Mouse (Mus musculus) MEL (cell line): ENCODE measurements at regions not wholly inside any gene's neighbourhood (a gene's known extent, or its start where the extent isn't known, plus 50 kb on each side); places are given as distances from the start of the nearest gene placed in this dataset.

Source experiments
- DNase-seq: peaks from one replicate; pipeline ENCODE4 v3.0.0; 2011; ENCODE audit warnings: low read depth, low spot score
- H3K27ac ChIP-seq: 2 replicates; pipeline ENCODE4 v1.5.1; 2012; ENCODE audit warnings: low read depth, mild to moderate bottlenecking, control low read depth, low read length, moderate library complexity; ENCODE audit not compliant: control insufficient read depth
- H3K27me3 ChIP-seq, 2 experiments: fragments of 150-350 bp in 1 of 2; sonication (generic) in 1 of 2; 2 replicates each; pipeline ENCODE4 v1.6.1; 2012; ENCODE audit warnings: low read length in 2 of 2, mild to moderate bottlenecking in 2 of 2, improper control_type of control experiment in 1 of 2, moderate library complexity in 1 of 2; ENCODE audit not compliant: insufficient read depth in 2 of 2, control insufficient read depth in 1 of 2
- H3K36me3 ChIP-seq, 2 experiments: 2 replicates each; pipeline ENCODE4 v1.6.1; 2012 to 2014; ENCODE audit warnings: low read length in 2 of 2, improper control_type of control experiment in 1 of 2, inconsistent platforms in 1 of 2, mild to moderate bottlenecking in 1 of 2; ENCODE audit not compliant: insufficient read depth in 2 of 2, control insufficient read depth in 1 of 2
- H3K4me1 ChIP-seq, 2 experiments: fragments of 150-350 bp in 1 of 2; sonication (generic) in 1 of 2; 2 replicates each; pipeline ENCODE4 v1.6.1; 2012; ENCODE audit warnings: low read length in 2 of 2, improper control_type of control experiment in 1 of 2, mild to moderate bottlenecking in 1 of 2; ENCODE audit not compliant: insufficient read depth in 2 of 2, control insufficient read depth in 1 of 2
- H3K4me3 ChIP-seq, 2 experiments: fragments of 150-350 bp in 1 of 2; sonication (generic) in 1 of 2; 2 replicates each; pipeline ENCODE4 v1.5.1; 2012; ENCODE audit warnings: low read depth in 2 of 2, low read length in 2 of 2, mild to moderate bottlenecking in 2 of 2, moderate library complexity in 2 of 2, control low read depth in 1 of 2, improper control_type of control experiment in 1 of 2; ENCODE audit not compliant: control insufficient read depth in 1 of 2, insufficient read depth in 1 of 2
- H3K79me2 ChIP-seq: 2 replicates; pipeline ENCODE4 v1.6.1; 2012; ENCODE audit warnings: mild to moderate bottlenecking, low read length, moderate library complexity; ENCODE audit not compliant: control insufficient read depth, poor library complexity, insufficient read depth
- H3K9ac ChIP-seq: 2 replicates; pipeline ENCODE4 v1.6.1; 2012; ENCODE audit warnings: low read depth, mild to moderate bottlenecking, control low read depth, low read length, moderate library complexity; ENCODE audit not compliant: control insufficient read depth, poor library complexity, severe bottlenecking
- H3K9me3 ChIP-seq: fragments of 150-350 bp; sonication (generic); replicated peaks from 2 replicates; pipeline ENCODE4 v1.6.1; 2012; ENCODE audit warnings: mild to moderate bottlenecking, low read length, improper control_type of control experiment, moderate library complexity; ENCODE audit not compliant: insufficient read depth
- BHLHE40 ChIP-seq: IDR thresholded peaks from 2 replicates; pipeline ENCODE4 v1.6.1; 2012; ENCODE audit warnings: low read depth, mild to moderate bottlenecking, inconsistent platforms, low read length, improper control_type of control experiment, borderline replicate concordance
- CHD1 ChIP-seq: IDR thresholded peaks from 2 replicates; pipeline ENCODE4 v1.6.1; 2012; ENCODE audit warnings: low read depth, mild to moderate bottlenecking, inconsistent platforms, low read length, improper control_type of control experiment
- CTCF ChIP-seq, 3 experiments: IDR thresholded peaks in 2 of 3; conservative IDR thresholded peaks in 1 of 3; 2 replicates each; pipeline ENCODE4 v1.5.1; 2011 to 2012; ENCODE audit warnings: low read length in 3 of 3, low read depth in 2 of 3, mild to moderate bottlenecking in 2 of 3, improper control_type of control experiment in 1 of 3, inconsistent platforms in 1 of 3, mixed read lengths in 1 of 3, moderate library complexity in 1 of 3; ENCODE audit not compliant: control insufficient read depth in 1 of 3, insufficient read depth in 1 of 3, poor library complexity in 1 of 3, severe bottlenecking in 1 of 3
- E2F4 ChIP-seq: IDR thresholded peaks from 2 replicates; pipeline ENCODE4 v1.6.1; 2011; ENCODE audit warnings: low read depth, low read length, improper control_type of control experiment, borderline replicate concordance
- GATA1 ChIP-seq: IDR thresholded peaks from 2 replicates; pipeline ENCODE4 v1.6.1; 2011; ENCODE audit warnings: low read depth, low read length, improper control_type of control experiment
- HCFC1 ChIP-seq: IDR thresholded peaks from 2 replicates; pipeline ENCODE4 v1.6.1; 2012; ENCODE audit warnings: low read depth, mild to moderate bottlenecking, inconsistent platforms, low read length, improper control_type of control experiment, moderate library complexity
- MAX ChIP-seq: IDR thresholded peaks from 2 replicates; pipeline ENCODE4 v1.6.1; 2011; ENCODE audit warnings: low read length, improper control_type of control experiment
- MAZ ChIP-seq: IDR thresholded peaks from 2 replicates; pipeline ENCODE4 v1.6.1; 2012; ENCODE audit warnings: low read depth, mild to moderate bottlenecking, inconsistent platforms, low read length, improper control_type of control experiment
- MEF2A ChIP-seq: IDR thresholded peaks from 2 replicates; pipeline ENCODE4 v1.6.1; 2014; ENCODE audit warnings: low read depth, mild to moderate bottlenecking, inconsistent platforms, low read length, improper control_type of control experiment; ENCODE audit not compliant: poor library complexity, insufficient replicate concordance, severe bottlenecking; ENCODE audit errors: extremely low read depth
- SIN3A ChIP-seq: IDR thresholded peaks from 2 replicates; pipeline ENCODE4 v1.6.1; 2012; ENCODE audit warnings: low read length, improper control_type of control experiment, inconsistent platforms
- SMC3 ChIP-seq: IDR thresholded peaks from 2 replicates; pipeline ENCODE4 v1.6.1; 2011; ENCODE audit warnings: low read depth, low read length, improper control_type of control experiment
- TAL1 ChIP-seq: IDR thresholded peaks from 2 replicates; pipeline ENCODE4 v1.6.1; 2012; ENCODE audit warnings: mild to moderate bottlenecking, inconsistent platforms, low read length, moderate library complexity, mixed read lengths
- TCF12 ChIP-seq: IDR thresholded peaks from 2 replicates; pipeline ENCODE4 v1.6.1; 2014; ENCODE audit warnings: low read depth, mild to moderate bottlenecking, inconsistent platforms, low read length, improper control_type of control experiment, moderate library complexity
- USF2 ChIP-seq, 2 experiments: IDR thresholded peaks; 2 replicates each; pipeline ENCODE4 v1.6.1; 2011 to 2012; ENCODE audit warnings: improper control_type of control experiment in 2 of 2, low read length in 2 of 2, borderline replicate concordance in 1 of 2, inconsistent platforms in 1 of 2, low read depth in 1 of 2, mild to moderate bottlenecking in 1 of 2; ENCODE audit not compliant: insufficient read depth in 1 of 2
- ZKSCAN1 ChIP-seq: IDR thresholded peaks from 2 replicates; pipeline ENCODE4 v1.6.1; 2012; ENCODE audit warnings: low read depth, mild to moderate bottlenecking, inconsistent platforms, low read length, improper control_type of control experiment, moderate library complexity

GRCm38 (mm10) chr12:32661782-32662413 lies 157.4 kb upstream of the Nampt start:
- no peak overlapping the region for H3K4me3 ChIP-seq
- no peaks in the 10 kb centered on the region; a peak in 1 of 4 replicates for H3K27me3 ChIP-seq
- TF ChIP-seq CTCF (IDR thresholded peaks at IDR 0.05 in 2 of 3, conservative IDR thresholded peaks at IDR 0.05 in 1 of 3; ENCODE audit: control insufficient read depth in 1 of 3, insufficient read depth in 1 of 3, low read depth in 2 of 3, low read length in 3 of 3, poor library complexity in 1 of 3, severe bottlenecking in 1 of 3) = no peak
- H3K4me1 ChIP-seq = no peaks in the 10 kb centered on the region
- H3K36me3 ChIP-seq = no peaks in the 10 kb centered on the region
- no peak for DNase-seq
- no peaks in the 10 kb centered on the region for H3K79me2 ChIP-seq
- no peaks in the 10 kb centered on the region for H3K9me3 ChIP-seq
- H3K27ac ChIP-seq = no peak overlapping the region
- H3K9ac ChIP-seq = no peak overlapping the region

GRCm38 (mm10) chr12:32666040-32666439 lies 153.3 kb upstream of the Nampt start:
- Histone ChIP-seq H3K4me3 (no peak overlapping the region), H3K79me2 (no peaks in the 10 kb centered on the region), H3K27ac (no peak overlapping the region), H3K4me1 (no peaks in the 10 kb centered on the region), H3K27me3 (no peaks in the 10 kb centered on the region), H3K9me3 (no peaks in the 10 kb centered on the region), H3K9ac (no peak overlapping the region), H3K36me3 (no peaks in the 10 kb centered on the region)
- TF ChIP-seq TAL1 (no peak), MEF2A (no peak), TCF12 (no peak), USF2 (IDR thresholded peaks at IDR 0.05; ENCODE audit: borderline replicate concordance in 1 of 2, insufficient read depth in 1 of 2, low read depth in 1 of 2, low read length in 2 of 2) (no peak), ZKSCAN1 (no peak), SIN3A (no peak), MAZ (no peak), HCFC1 (no peak), SMC3 (no peak), CTCF (IDR thresholded peaks at IDR 0.05 in 2 of 3, conservative IDR thresholded peaks at IDR 0.05 in 1 of 3; ENCODE audit: control insufficient read depth in 1 of 3, insufficient read depth in 1 of 3, low read depth in 2 of 3, low read length in 3 of 3, poor library complexity in 1 of 3, severe bottlenecking in 1 of 3) (no peak), MAX (no peak), CHD1 (no peak), GATA1 (no peak), E2F4 (no peak), BHLHE40 (no peak)
- DNase-seq = no peak
